Mouse (Mus musculus) megakaryocyte, embryonic 14.5 days (primary cell): ENCODE results near the gene Pfkm.

ENCODE experiments used
- FLI1 ChIP-seq: IDR thresholded peaks from 2 replicates; pipeline ENCODE4 v1.6.1; 2012; ENCODE audit warnings: low read length, inconsistent platforms, mixed read lengths
- GATA1 ChIP-seq: IDR thresholded peaks from 3 replicates; pipeline ENCODE4 v1.6.1; 2012; ENCODE audit warnings: mixed read lengths, low read length, inconsistent platforms, borderline replicate concordance

DNA sequence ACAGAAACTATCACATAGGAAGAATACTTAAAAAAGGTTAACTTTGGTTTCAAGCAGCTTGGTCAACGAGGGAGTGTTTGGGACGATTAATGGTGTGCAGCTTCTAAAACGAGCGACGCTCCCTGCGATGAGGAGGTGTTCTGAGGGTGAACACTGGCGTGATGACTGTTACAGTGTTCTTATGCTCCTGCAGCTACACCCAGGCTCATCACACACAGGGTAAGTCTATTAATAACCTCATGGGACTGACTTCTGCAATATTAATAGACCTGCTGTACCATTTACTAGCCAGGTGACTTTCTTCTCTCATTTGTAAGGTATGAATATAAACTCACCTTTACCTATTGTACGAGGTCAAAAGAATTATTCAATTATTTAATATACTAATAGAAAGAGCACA lies 17.9 kb upstream of the Pfkm start:
- TF ChIP-seq GATA1 (no peak), FLI1 (no peak)
